Mouse (Mus musculus): Measurements from ENCODE around the gene Arid3b. TPM values are rescaled to one million over a fixed set of nuclear protein-coding genes. Genes with fewer than 3 reads are reported as not detected.
A peak's percentile ranks its signal among the peaks of the same experiment; 100 is the strongest.
"Not testable (repeated sequence)": the region's sequence is repeated elsewhere in the genome, so short reads cannot be mapped to it uniquely, and the experiment has no call there.

Arid3b gene
- polyA plus RNA-seq (2015; fragmentation: Nextera tagmentation; extraction: Ambion mirVana), result 9.2 and 10.5 TPM in 2 replicates

DNA sequence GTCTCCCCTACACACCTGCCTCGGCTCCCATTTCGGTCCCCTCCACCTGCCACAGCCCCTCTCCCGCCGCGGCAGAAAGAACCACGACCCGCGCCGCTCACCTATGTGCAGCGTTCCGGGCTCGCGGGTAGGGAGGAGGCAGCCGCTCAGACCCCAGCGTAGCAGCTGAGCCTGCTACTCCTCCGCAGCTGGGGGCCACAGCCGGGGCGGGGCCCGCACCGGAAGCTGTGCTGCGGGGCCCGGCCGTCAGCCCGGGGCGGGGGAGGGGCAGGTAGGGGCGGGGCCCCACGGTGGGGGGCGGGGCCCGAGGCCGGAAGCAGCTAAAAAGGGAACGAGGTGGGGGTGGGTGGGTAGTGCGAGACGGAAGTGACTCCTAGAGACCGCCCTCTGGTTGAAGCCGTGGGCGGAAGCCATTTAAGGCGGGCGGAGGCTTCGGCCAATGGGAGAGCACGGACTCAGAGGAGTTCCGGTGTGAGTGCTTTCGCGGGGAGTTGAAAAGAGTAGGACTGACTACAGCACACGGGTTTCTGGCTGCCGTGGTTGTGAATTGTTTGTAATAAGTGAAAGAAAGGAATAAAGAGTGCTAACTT is at the start of gene Arid3b:
Arid3b (minus strand) TSS at position 213 of the 590 bp plus-strand sequence.
- ATAC-seq (replicated peaks), result peak; percentile 100
- Histone ChIP-seq H3K4me1 (peaks cover 36% of the 10 kb centered on the region), H3K9ac (peak within 1 kb of the TSS; percentile 84), H3K9me3 (no peaks in the 10 kb centered on the region), H3K4me2 (peak within 1 kb of the TSS; percentile 84), H3K27ac (peak within 1 kb of the TSS; percentile 82), H3K4me3 (peak within 1 kb of the TSS; percentile 94), H3K27me3 (replicated peaks) (no peaks in the 10 kb centered on the region), H3K36me3 (replicated peaks) (no peaks in the 10 kb centered on the region)
- WGBS, result under 1% methylated on average over 38 of the region's 45 CpGs

DNA sequence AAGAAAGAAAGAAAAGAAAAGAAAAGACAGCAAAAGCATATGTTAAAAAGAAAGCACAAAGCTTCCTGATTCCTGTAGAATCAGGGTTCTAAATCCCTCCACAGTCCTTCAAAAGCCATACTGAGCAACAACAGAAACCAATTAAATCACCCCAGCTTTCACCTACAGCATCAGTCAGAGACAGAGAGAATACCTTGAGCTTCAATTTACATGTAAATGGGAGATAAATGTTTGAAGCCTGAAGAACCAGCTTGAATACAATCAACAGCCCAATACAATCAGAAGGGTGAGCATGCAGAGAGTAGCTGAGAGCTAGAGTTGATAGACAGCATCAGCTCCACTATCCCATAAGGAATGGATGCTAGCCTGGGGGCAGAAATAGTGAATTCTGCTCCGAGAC is 46.8 kb upstream of the Arid3b start:
- H3K27me3 ChIP-seq (replicated peaks), result no peaks in the 10 kb centered on the region
- WGBS, result 30% methylated on average over 1 of the region's 1 CpGs

GRCm38 (mm10) chr9:57881781-57882180 is 45.2 kb upstream of the Arid3b start:
- WGBS, result 94% methylated on average over 2 of the region's 2 CpGs
- not testable (repeated sequence) for H3K4me2 ChIP-seq; H3K27ac ChIP-seq; ATAC-seq (replicated peaks); H3K36me3 ChIP-seq (replicated peaks); H3K4me1 ChIP-seq; H3K9me3 ChIP-seq; H3K27me3 ChIP-seq (replicated peaks); H3K4me3 ChIP-seq; H3K9ac ChIP-seq

More for the DNA sequence above, 46.8 kb upstream of the Arid3b start:
- Histone ChIP-seq H3K4me2 (no peak overlapping the region), H3K9ac (no peak overlapping the region), H3K4me1 (no peaks in the 10 kb centered on the region), H3K36me3 (replicated peaks) (no peaks in the 10 kb centered on the region), H3K9me3 (no peaks in the 10 kb centered on the region), H3K4me3 (no peak overlapping the region), H3K27ac (no peak overlapping the region)
- no peak for ATAC-seq (replicated peaks)

- Histone ChIP-seq H3K36me3 (replicated peaks) (no peaks in the 10 kb centered on the region), H3K4me3 (no peak overlapping the region), H3K9ac (no peak overlapping the region), H3K4me2 (no peak overlapping the region), H3K4me1 (no peaks in the 10 kb centered on the region), H3K27me3 (replicated peaks) (no peaks in the 10 kb centered on the region), H3K27ac (no peak overlapping the region), H3K9me3 (no peaks in the 10 kb centered on the region)
- ATAC-seq (replicated peaks), result no peak
- 20% methylated on average over 4 of the region's 4 CpGs for WGBS
These were observed 43.7 kb upstream of the Arid3b start for GRCm38 (mm10) chr9:57880278-57880677.

DNA sequence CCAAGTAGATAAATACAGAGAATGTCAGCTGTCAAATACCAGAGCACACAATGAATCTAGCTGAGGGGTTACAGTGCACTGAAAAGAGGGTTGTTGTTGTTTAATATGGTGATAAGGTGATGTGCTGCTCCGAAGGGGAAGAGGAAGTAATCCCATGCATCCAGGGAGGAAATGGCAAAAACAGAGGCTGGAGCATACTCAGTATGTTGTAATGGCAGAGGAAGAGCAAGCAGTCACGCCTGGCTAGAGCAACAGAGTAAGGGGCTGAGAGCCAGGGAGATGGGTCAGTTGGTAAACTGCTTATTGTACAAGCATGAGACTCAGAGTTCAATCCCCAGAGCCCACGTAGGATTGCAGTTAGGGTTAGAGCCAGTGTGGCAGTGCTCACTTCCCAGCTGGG is 42.6 kb upstream of the Arid3b start:
- H3K4me2 ChIP-seq, result no peak overlapping the region
- no peak overlapping the region for H3K9ac ChIP-seq
- 50% methylated on average over 3 of the region's 3 CpGs for whole genome bisulfite sequencing
- H3K9me3 ChIP-seq, result no peaks in the 10 kb centered on the region
- H3K27ac ChIP-seq, result no peak overlapping the region
- ATAC-seq (replicated peaks), result no peak
- H3K36me3 ChIP-seq (replicated peaks), result no peaks in the 10 kb centered on the region
- H3K4me3 ChIP-seq, result no peak overlapping the region
- no peaks in the 10 kb centered on the region for H3K4me1 ChIP-seq
- H3K27me3 ChIP-seq (replicated peaks), result no peaks in the 10 kb centered on the region

- no peaks in the 10 kb centered on the region for H3K9me3 ChIP-seq
- WGBS, result 74% methylated on average over 3 of the region's 3 CpGs
- no peak overlapping the region for H3K27ac ChIP-seq
- ATAC-seq (replicated peaks), result no peak
- H3K4me1 ChIP-seq, result no peaks in the 10 kb centered on the region
- H3K27me3 ChIP-seq (replicated peaks), result no peaks in the 10 kb centered on the region
- H3K36me3 ChIP-seq (replicated peaks), result no peaks in the 10 kb centered on the region
- no peak overlapping the region for H3K4me2 ChIP-seq
- no peak overlapping the region for H3K4me3 ChIP-seq
- H3K9ac ChIP-seq, result no peak overlapping the region
These were observed 38.4 kb upstream of the Arid3b start for GRCm38 (mm10) chr9:57874994-57875393.

DNA sequence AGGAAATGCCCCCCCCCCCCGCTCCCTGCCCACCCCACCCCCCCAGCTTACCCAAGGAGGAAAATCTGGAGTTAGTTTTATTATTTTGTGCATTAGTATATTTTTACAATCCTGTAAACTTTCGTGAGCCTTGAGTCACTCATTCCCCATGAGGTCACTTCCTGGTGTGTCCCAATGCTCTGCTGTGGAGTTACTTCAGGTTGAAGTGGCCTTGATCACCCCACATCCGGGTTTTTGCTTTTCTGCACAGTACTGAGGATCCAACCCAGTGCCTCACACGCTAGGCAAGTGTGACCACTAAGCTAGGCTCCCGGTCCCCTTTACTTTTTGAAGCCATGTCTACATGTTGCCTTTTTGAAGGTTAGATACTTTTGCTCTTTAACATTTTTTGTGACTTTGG is 37.5 kb upstream of the Arid3b start:
- WGBS, result 77% methylated on average over 5 of the region's 5 CpGs
- H3K27ac ChIP-seq, result no peak overlapping the region
- no peak for ATAC-seq (replicated peaks)

DNA sequence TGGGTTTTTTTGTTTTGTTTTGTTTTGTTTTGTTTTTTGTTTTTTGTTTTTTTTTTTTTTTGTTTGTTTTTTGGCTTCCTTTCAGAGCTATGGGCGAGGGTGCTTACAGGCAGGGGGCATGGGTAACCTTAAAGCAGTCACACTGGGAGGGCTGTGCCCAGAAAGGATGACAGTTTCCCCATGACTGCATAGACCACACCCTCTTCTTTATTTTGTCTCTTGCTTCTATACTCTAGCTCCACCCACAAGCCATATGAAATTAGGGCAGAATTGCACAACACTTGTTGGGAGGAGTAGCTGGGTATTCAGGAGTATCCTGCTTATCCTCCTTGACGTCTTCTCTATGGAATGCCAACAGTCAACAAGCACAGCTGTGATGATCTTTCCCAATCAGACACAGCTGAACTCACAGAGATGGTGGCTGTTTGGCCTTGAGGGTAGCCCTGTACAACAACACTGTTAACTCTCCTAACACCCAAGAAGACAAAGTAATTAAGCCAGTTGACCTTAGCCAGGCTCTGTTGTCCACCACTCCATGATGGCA is 33.8 kb upstream of the Arid3b start:
- no peak for ATAC-seq (replicated peaks)
- no peak overlapping the region for H3K9ac ChIP-seq
- no peaks in the 10 kb centered on the region for H3K9me3 ChIP-seq
- H3K4me2 ChIP-seq, result no peak overlapping the region
- WGBS, result 27% methylated on average over 2 of the region's 2 CpGs
- no peaks in the 10 kb centered on the region for H3K4me1 ChIP-seq
- H3K4me3 ChIP-seq, result no peak overlapping the region
- no peaks in the 10 kb centered on the region for H3K27me3 ChIP-seq (replicated peaks)
- no peak overlapping the region for H3K27ac ChIP-seq
- no peaks in the 10 kb centered on the region for H3K36me3 ChIP-seq (replicated peaks)

More for the DNA sequence above, 37.5 kb upstream of the Arid3b start:
- Histone ChIP-seq H3K4me1 (no peaks in the 10 kb centered on the region), H3K9me3 (no peaks in the 10 kb centered on the region), H3K27me3 (replicated peaks) (no peaks in the 10 kb centered on the region), H3K36me3 (replicated peaks) (no peaks in the 10 kb centered on the region), H3K9ac (no peak overlapping the region), H3K4me2 (no peak overlapping the region), H3K4me3 (no peak overlapping the region)

GRCm38 (mm10) chr9:57868767-57869166 is 32.2 kb upstream of the Arid3b start:
- 85% methylated on average over 6 of the region's 6 CpGs for WGBS
- H3K27me3 ChIP-seq (replicated peaks), result no peaks in the 10 kb centered on the region
- H3K36me3 ChIP-seq (replicated peaks), result no peaks in the 10 kb centered on the region
- ATAC-seq (replicated peaks), result no peak
- H3K27ac ChIP-seq, result no peak overlapping the region
- no peak overlapping the region for H3K4me2 ChIP-seq
- H3K4me3 ChIP-seq, result no peak overlapping the region
- H3K4me1 ChIP-seq, result no peaks in the 10 kb centered on the region
- H3K9ac ChIP-seq, result no peak overlapping the region
- H3K9me3 ChIP-seq, result no peaks in the 10 kb centered on the region

DNA sequence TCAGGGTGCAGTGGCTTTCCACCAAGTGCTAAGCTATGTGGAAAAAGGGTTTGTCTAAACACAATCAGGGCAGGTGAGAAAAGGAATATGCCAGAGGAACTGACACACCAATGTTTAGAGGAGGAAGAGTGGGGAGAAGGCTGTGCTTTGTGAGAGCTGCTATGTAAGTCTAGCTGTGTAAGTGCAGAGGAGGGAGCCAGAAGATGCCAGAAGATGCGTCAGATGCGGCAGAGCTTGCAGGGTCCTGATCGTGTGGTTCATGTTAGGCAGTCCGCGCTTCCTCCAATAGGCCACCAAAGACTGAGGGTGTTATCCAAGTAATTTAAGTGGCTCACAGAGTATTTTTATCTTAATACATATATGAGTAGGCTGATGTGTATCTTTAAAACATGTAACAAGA is 31.3 kb upstream of the Arid3b start:
- no peaks in the 10 kb centered on the region for H3K27me3 ChIP-seq (replicated peaks)
- no peaks in the 10 kb centered on the region for H3K9me3 ChIP-seq
- H3K4me2 ChIP-seq, result no peak overlapping the region
- no peaks in the 10 kb centered on the region for H3K4me1 ChIP-seq
- no peak overlapping the region for H3K9ac ChIP-seq
- WGBS, result 81% methylated on average over 5 of the region's 5 CpGs
- no peak overlapping the region for H3K4me3 ChIP-seq
- no peak overlapping the region for H3K27ac ChIP-seq
- ATAC-seq (replicated peaks), result no peak
- no peaks in the 10 kb centered on the region for H3K36me3 ChIP-seq (replicated peaks)

- no peak for ATAC-seq (replicated peaks)
- H3K4me3 ChIP-seq, result no peak overlapping the region
- H3K27ac ChIP-seq, result no peak overlapping the region
- no peaks in the 10 kb centered on the region for H3K9me3 ChIP-seq
- H3K36me3 ChIP-seq (replicated peaks), result no peaks in the 10 kb centered on the region
- no peak overlapping the region for H3K9ac ChIP-seq
- no peak overlapping the region for H3K4me2 ChIP-seq
- peaks cover under 1% of the 10 kb centered on the region for H3K4me1 ChIP-seq
- no peaks in the 10 kb centered on the region for H3K27me3 ChIP-seq (replicated peaks)
- WGBS, result 92% methylated on average over 4 of the region's 4 CpGs
These were observed 30.6 kb upstream of the Arid3b start for GRCm38 (mm10) chr9:57867236-57867635.

DNA sequence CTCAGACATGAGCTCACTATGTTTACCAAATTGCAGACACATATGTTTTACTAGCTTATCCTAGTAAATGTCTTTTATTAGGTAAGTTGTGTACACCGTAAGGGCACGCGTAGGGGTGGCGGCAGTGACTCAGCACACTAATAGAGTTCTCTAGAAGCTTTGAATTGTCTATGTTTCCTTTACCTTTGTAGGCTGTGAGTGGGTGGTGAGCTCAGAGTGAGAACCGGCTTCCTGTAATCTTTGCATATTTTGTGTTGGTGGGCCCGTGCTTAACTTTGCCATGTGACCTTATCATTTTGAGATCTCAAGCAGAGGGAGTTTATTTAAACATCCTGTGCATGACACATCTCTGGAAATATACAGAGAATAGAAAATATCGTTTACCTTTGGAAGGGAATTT is 29.9 kb upstream of the Arid3b start:
- H3K36me3 ChIP-seq (replicated peaks), result no peaks in the 10 kb centered on the region
- H3K4me3 ChIP-seq, result no peak overlapping the region
- H3K4me2 ChIP-seq, result no peak overlapping the region
- no peaks in the 10 kb centered on the region for H3K27me3 ChIP-seq (replicated peaks)
- WGBS, result 87% methylated on average over 7 of the region's 7 CpGs
- no peaks in the 10 kb centered on the region for H3K9me3 ChIP-seq
- H3K27ac ChIP-seq, result no peak overlapping the region
- no peak for ATAC-seq (replicated peaks)
- peaks cover 8% of the 10 kb centered on the region for H3K4me1 ChIP-seq
- H3K9ac ChIP-seq, result no peak overlapping the region

- H3K9me3 ChIP-seq, result no peaks in the 10 kb centered on the region
- H3K4me1 ChIP-seq, result peaks cover 9% of the 10 kb centered on the region
- no peak overlapping the region for H3K9ac ChIP-seq
- no peaks in the 10 kb centered on the region for H3K36me3 ChIP-seq (replicated peaks)
- ATAC-seq (replicated peaks), result no peak
- H3K4me3 ChIP-seq, result no peak overlapping the region
- no peak overlapping the region for H3K27ac ChIP-seq
- no peak overlapping the region for H3K4me2 ChIP-seq
- H3K27me3 ChIP-seq (replicated peaks), result no peaks in the 10 kb centered on the region
These were observed 27.7 kb upstream of the Arid3b start for GRCm38 (mm10) chr9:57864336-57864735.

Measured in midbrain, embryonic 15.5 days (tissue).